Mouse (Mus musculus) gonadal fat pad, adult 2 months (tissue): ENCODE measurements around the gene Fuz. TPM values are rescaled to one million over a fixed set of nuclear protein-coding genes. Genes with fewer than 3 reads are reported as not detected.

Experiments used
- DNase-seq: peaks from one replicate; pipeline ENCODE4 v3.0.0-alpha.2; 2012; ENCODE audit warnings: low read depth
- polyA plus RNA-seq: library from polyadenylated mRNA; depleted of rRNA; stranded (reverse); fragments of >200 nt; gene quantifications from 2 replicates; pipeline ENCODE4 v1.2.3, GENCODE M21; 2012

Gene Fuz
- polyA plus RNA-seq, 1 experiment, result 34.5 TPM

GRCm38 (mm10) chr7:44888256-44889105, 7.4 kb upstream of the Fuz start:
- no peak for DNase-seq

GRCm38 (mm10) chr7:44890180-44890579, 5.7 kb upstream of the Fuz start:
- DNase-seq, result no peak

DNA sequence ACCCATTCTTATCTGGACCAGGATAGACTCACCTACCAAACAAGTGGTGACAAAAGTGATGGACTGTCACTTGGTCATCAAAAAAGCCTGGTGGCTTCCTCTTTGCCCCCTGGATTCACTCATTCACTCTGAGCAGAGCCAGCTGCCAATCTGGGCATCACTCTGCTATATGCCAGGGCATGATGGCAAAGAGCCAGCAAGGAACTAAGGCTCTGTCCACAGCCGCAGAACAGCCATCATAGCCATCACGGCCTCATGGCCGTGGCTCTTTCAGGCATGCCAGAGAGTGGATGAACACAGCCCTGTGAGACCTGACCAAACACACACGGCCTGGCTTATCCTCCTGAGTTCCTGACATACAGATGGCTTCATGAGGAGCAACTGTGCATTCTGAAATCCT, 5.1 kb upstream of the Fuz start:
- DNase-seq, result no peak

DNA sequence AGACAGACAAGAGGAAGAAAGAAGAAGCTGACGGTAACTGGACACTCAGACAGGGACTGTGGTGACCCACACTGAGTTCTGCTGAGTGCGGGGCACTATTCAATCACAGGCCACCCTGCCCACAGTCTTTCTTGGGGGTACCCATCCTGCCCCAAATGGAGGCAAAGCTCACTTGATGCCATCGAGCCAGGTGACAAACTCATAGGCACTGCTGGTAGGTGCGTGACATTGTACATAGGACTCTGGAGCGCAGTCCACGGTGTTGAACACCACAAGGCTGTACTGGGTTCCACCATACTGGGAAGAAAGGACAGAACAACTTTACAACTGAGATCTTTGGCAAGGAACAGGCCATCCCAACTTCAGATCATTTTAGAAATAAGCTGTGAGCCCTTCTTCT, 4.3 kb upstream of the Fuz start:
- no peak for DNase-seq

DNA sequence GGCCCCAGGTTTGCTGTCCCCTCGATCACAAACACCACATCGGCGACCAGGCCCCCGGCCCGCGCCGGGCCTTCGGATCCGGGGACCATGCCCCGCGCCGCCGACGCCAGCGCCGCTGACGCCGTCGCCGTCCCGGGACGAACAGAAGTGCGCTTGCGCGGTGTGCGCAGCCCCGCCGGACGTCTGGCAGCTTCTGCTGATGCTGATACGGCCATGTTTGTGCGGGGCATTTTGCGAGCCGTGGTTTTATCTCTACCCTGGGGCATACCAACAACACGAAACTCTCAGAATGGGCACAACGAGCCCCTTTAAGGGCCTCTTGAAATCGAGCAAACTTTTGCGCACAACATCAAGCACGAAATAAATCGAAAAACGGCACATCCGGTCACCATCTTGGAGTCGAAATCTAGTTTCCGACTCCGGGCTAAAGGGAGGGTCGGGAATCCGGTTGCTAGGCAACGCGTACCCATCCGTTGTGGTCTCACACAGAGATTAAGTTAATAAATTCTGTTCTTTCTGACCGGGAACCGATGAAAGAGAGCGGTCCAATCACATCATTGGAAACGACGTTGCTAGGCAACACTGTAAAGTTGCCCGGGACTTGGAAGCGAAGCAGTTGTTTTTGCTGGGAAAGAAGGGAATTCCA, 3.5 kb upstream of the Fuz start, which contains the start of gene Med25:
Med25 (minus strand) TSS at position 437 of the 646 bp plus-strand sequence.
- no peak for DNase-seq

DNA sequence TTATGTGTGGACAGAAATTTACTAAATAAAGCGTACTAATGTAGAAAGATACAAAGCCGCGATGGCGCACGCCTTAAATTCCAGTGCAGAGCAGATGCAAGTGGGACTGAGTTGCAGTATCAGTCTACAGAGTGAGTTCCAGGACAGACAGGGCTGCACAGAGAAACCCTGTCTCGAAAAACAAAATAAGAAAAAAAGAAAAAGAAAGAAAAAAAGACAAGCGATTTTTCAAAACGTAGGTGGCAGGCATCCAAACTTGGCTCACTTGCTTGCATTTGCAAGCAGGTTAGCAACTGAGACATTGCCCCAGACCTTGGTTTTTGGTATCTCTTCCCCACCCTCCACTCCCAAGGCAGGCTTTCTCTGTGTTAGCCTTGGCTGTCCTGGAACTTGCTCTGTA, 2.7 kb upstream of the Fuz start:
- DNase-seq, result no peak

GRCm38 (mm10) chr7:44894175-44894574, 1.7 kb upstream of the Fuz start:
- DNase-seq, result no peak

DNA sequence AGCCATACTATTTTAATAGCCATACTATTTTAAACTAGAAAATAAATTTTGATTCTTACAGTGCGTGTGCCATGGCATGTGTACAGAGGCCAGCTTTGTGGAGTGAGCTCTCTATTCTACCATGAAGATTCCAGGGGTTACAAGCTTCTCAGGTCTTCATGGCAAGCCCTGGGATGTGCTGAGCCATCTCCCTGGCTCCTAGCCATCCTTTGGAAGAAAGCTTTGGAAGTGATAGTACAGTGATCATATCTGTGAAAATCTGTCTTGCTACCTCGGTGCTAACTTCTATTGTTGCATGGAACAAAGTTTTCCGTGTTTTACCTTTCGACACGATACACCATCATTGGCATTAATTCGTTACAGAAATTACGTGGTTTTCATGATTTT, 680 bp upstream of the Fuz start:
- DNase-seq, result no peak

- no peak for DNase-seq
Observed at GRCm38 (mm10) chr7:44896499-44896898, 620 bp downstream of the Fuz start.

DNA sequence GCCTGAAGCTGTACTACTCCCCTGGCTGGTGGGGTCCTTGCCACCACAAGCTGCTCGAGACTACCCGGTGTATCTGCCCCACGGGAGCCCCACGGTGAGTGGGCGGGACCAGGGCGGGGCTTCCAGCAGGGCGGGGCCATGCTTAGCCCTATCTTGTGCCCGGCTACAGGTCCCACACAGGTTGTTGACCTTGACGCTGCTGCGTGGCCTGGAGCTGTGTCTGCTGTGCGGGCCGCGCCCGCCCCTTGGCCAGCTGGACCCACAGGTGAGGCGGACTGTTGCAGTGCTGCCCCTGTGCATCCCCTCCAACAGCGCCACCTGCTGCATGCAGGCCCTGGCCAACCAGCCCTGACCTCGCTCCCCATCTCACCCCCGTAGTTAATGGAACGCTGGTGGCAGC, 2.7 kb downstream of the Fuz start:
- no peak for DNase-seq

DNA sequence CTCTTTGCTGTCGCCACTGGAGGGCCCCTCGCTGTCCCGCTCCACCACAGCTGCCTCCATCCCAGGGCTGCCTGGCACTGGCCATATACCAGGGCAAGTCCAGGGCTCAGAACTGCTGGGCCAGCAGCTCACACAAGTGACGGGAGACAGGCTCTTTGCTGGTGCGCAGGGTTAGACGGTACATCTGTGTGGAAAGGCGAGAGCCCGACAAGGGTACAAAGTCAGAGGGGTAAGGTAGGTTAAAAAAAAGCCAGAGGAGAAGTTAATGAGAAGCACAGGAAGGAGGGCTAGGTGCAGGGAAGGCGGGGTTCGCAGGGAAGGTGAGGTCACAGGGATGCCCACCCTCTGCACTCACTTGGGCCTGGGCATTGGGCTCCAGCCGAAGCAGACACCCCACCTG, 4.8 kb downstream of the Fuz start:
- no peak for DNase-seq

GRCm38 (mm10) chr7:44901230-44901722, 5.4 kb downstream of the Fuz start:
- no peak for DNase-seq

DNA sequence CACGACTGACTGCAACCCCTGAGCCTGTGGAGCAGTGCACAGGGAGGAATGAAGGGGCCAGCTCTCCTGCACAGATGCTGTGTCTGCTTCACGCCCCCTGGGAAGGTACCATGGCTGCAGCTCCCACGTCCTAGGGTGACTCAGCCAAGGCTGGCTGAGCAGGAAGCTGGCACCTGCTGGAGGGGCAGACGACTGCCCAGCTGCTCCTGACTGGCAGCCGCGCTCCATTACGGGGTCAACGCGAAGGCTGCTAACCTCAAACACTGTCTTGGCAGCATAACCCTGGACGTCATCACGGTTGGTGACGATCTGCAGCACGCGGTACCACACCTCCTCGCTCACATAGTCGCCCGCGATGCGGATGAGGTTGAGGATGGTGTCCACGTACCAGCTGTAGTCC, 9.6 kb downstream of the Fuz start:
- DNase-seq, result no peak

- no peak for DNase-seq
Observed at GRCm38 (mm10) chr7:44908706-44909476, 13.0 kb downstream of the Fuz start.

DNA sequence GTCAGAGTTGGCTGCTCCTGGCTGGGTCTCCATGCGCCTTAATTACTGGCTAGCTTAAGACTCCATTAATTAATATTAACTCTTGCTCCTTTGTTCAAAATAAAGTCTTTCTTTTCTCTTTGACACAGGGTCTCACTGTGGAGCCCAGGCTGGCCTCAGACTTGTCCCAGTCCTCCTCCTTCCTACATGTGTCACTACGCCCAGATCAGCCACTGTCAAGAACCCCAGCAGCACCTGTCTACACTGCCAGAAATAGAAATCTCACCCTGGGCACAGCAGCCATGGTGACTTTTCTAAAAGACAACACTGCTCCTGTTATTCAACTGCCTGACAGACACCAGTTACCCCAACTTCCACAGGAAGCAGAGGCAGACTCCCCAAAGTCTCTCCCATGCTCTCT, 18.5 kb downstream of the Fuz start:
- DNase-seq, result no peak

DNA sequence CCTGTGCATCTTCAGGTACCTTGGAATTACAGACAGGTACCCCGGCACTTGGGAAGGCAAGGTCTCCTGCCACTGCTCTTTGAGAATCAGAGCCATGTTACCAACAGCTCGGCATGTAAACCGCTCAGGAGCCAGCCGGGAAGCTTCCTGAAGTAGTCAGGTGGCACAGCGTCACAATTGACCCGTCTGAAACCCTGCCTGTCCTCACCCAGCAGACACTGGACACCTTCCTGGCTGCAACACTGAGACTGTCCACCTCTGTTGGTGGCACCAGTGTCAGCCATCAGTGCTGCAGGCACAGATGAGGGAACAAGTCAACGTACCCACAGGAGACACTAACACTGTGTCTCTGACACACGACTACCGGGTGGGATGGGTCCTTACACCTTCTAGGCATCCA, 19.4 kb downstream of the Fuz start:
- no peak for DNase-seq

DNA sequence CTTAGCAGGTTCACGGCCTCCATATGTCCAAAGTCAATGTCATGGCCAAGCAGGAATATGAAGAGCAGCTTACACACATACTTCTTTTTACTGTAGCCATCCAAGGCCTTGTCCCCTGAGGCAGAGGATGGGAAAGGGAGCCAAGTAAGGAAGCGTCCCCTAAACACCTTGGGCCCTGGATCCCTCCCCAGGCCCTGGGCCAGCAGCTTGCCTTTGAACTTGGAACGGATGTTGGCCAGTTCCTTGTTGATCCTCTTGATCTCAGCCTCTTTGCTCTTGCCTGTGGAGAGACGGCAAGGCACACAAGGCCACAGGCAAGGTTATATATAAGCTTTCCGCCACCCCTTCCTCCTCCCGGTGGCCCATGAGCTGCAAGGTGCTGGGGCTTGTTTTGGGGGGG, 20.3 kb downstream of the Fuz start:
- DNase-seq, result no peak

DNA sequence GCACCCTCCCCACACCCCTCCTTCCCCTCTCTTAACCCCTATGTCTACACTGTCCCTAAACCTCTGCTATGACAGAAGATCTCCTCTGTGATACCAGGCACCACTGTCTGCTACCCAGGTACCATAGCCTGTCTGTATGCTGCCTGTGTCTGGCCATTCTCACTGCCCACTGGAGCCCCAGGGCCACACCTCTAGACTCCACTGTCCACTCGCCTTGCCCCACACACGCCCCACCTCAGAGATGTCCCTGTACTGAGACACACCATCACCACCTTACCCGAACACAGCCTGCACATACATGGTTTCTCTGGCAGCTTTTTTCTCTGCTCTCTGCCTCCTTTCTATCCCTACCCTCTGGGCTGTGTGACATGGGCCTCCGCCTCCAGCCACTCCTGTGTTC, 21.0 kb downstream of the Fuz start:
- no peak for DNase-seq

- no peak for DNase-seq
Observed at GRCm38 (mm10) chr7:44918219-44918618, 22.3 kb downstream of the Fuz start.

GRCm38 (mm10) chr7:44919127-44919526, 23.2 kb downstream of the Fuz start:
- DNase-seq, result no peak

- DNase-seq, result no peak
Observed at GRCm38 (mm10) chr7:44922530-44922929, 26.7 kb downstream of the Fuz start.

DNA sequence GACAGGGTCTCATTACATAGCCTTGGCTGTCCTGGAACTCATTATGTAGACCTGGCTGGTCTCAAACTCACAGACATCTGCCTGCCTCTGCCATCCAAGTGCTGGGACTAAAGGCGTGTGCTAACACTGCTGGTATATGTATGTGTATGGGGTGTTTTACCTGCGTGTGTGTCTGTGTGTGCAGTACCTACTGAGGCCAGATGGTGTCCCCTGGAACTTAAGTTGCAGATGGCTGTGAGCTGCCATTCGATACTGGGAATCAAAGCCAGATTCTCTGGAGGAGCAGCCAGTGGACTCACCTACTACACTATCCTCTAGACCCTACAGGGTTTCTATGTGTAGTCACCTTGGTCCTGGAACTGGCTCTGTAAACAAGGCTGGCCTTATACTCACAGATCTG, 29.6 kb downstream of the Fuz start:
- DNase-seq, result no peak

DNA sequence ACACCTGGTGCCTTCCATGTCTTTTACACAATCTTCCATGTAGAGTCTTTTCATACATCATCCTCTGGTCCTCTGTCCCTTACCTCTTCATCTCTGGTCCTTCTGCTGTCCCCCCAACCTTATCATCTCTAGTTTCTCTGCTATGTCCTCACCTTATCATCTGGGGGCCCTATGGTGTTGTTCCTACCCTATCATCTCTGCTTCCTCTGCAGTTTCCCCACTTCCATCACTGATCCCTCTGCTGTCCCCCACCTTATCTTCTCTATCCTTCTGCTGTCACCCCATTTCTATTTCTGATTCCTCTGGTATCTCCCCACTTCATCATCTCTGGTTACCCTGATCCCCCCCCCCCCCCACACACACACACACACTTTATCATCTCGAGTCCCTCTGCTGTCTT, 32.7 kb downstream of the Fuz start:
- DNase-seq, result no peak
